Mouse (Mus musculus): ENCODE data around the gene Tfg. TPM values are rescaled to one million over a fixed set of nuclear protein-coding genes. Genes with fewer than 3 reads are reported as not detected.

Gene Tfg
- polyA plus RNA-seq, 1 experiment, result 44.3 TPM

DNA sequence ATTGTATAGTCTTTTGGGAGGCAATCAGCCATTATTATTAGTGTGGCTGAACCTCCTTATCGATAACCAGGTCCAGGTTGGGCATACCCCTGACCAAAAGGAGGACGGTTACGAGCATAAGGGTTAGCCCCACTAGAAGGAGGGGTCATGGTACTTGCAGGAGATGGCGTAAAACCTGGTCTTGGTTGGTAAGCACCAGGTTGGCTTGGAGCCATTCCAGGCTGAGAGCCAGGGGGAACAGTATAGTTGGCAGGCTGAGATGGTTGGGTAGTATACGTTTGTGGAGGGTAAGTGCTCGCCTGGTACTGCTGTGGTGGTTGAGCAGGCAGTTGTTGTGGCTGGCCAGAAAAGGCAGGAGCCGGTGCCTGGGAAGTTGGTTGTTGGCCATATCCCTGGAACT is 26.5 kb downstream of the Tfg start:
- Histone ChIP-seq H3K36me3 (ENCODE audit: control insufficient read depth, insufficient read depth) (peaks cover 60% of the 10 kb centered on the region), H3K79me3 (ENCODE audit: low read depth) (no peaks in the 10 kb centered on the region), H3K27me3 (ENCODE audit: control insufficient read depth, insufficient read depth, insufficient read length) (no peaks in the 10 kb centered on the region), H3K79me2 (ENCODE audit: control insufficient read depth, insufficient read depth) (no peaks in the 10 kb centered on the region), H3ac (ENCODE audit: control insufficient read depth, insufficient read length, low read depth) (no peak overlapping the region), H3K4me3 (ENCODE audit: insufficient read depth, poor library complexity, severe bottlenecking) (no peak overlapping the region)
- no peak for TF ChIP-seq MYOD1 (IDR thresholded peaks at IDR 0.05; ENCODE audit: control insufficient read depth, insufficient read length, low read depth)
- no peak for TF ChIP-seq MAX (IDR thresholded peaks at IDR 0.05)
- no peak for TF ChIP-seq CEBPB (IDR thresholded peaks at IDR 0.05; ENCODE audit: low read depth)
- TF ChIP-seq FOSL1 (IDR thresholded peaks at IDR 0.05; ENCODE audit: insufficient read depth, low read length, poor library complexity, severe bottlenecking), result no peak
- TF ChIP-seq CTCF (IDR thresholded peaks at IDR 0.05; ENCODE audit: control insufficient read depth, insufficient read depth, insufficient read length), result no peak
- TF ChIP-seq USF1 (IDR thresholded peaks at IDR 0.05; ENCODE audit: low read depth), result no peak
- TF ChIP-seq MYOG (IDR thresholded peaks at IDR 0.05; ENCODE audit: control insufficient read depth, extremely low read depth, insufficient read length), result no peak

DNA sequence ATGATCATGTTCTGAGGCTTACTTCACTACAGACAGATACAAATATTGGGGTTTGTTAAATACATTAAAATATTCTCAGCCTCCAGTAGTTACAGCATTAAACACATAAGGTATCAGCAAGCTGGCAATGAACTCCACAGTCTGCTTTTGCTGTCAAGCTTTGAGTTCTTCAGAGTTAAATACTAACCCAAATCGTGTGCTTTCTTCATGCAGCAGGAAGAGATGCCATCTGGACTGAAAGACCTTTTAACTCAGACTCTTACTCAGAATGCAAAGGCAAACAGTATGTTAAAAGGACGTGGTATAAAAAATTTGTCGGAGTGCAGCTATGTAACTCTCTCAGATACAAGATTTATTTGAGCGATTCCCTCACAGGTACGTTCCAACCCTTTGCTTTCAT is 30.5 kb downstream of the Tfg start:
- TF ChIP-seq CEBPB (IDR thresholded peaks at IDR 0.05; ENCODE audit: low read depth) (no peak), CTCF (IDR thresholded peaks at IDR 0.05; ENCODE audit: control insufficient read depth, insufficient read depth, insufficient read length) (no peak), MAX (IDR thresholded peaks at IDR 0.05) (no peak), MYOD1 (IDR thresholded peaks at IDR 0.05; ENCODE audit: control insufficient read depth, insufficient read length, low read depth) (no peak), MYOG (IDR thresholded peaks at IDR 0.05; ENCODE audit: control insufficient read depth, extremely low read depth, insufficient read length) (no peak), FOSL1 (IDR thresholded peaks at IDR 0.05; ENCODE audit: insufficient read depth, low read length, poor library complexity, severe bottlenecking) (no peak), USF1 (IDR thresholded peaks at IDR 0.05; ENCODE audit: low read depth) (no peak)
- Histone ChIP-seq H3K36me3 (ENCODE audit: control insufficient read depth, insufficient read depth) (peaks cover 44% of the 10 kb centered on the region), H3ac (ENCODE audit: control insufficient read depth, insufficient read length, low read depth) (no peak overlapping the region), H3K79me2 (ENCODE audit: control insufficient read depth, insufficient read depth) (no peaks in the 10 kb centered on the region), H3K4me3 (ENCODE audit: insufficient read depth, poor library complexity, severe bottlenecking) (no peak overlapping the region), H3K27me3 (ENCODE audit: control insufficient read depth, insufficient read depth, insufficient read length) (no peaks in the 10 kb centered on the region), H3K79me3 (ENCODE audit: low read depth) (no peaks in the 10 kb centered on the region)

GRCm38 (mm10) chr16:56681010-56681645 is 36.1 kb downstream of the Tfg start:
- no peak overlapping the region for H3ac ChIP-seq (ENCODE audit: control insufficient read depth, insufficient read length, low read depth)
- H3K4me3 ChIP-seq (ENCODE audit: insufficient read depth, poor library complexity, severe bottlenecking), result no peak overlapping the region
- peaks cover 9% of the 10 kb centered on the region for H3K36me3 ChIP-seq (ENCODE audit: control insufficient read depth, insufficient read depth)
- no peaks in the 10 kb centered on the region for H3K79me3 ChIP-seq (ENCODE audit: low read depth)
- H3K79me2 ChIP-seq (ENCODE audit: control insufficient read depth, insufficient read depth), result no peaks in the 10 kb centered on the region
- no peaks in the 10 kb centered on the region for H3K27me3 ChIP-seq (ENCODE audit: control insufficient read depth, insufficient read depth, insufficient read length)
- no peak for TF ChIP-seq MYOD1 (IDR thresholded peaks at IDR 0.05; ENCODE audit: control insufficient read depth, insufficient read length, low read depth)
- no peak for TF ChIP-seq MYOG (IDR thresholded peaks at IDR 0.05; ENCODE audit: control insufficient read depth, extremely low read depth, insufficient read length)
- no peak for TF ChIP-seq USF1 (IDR thresholded peaks at IDR 0.05; ENCODE audit: low read depth)

DNA sequence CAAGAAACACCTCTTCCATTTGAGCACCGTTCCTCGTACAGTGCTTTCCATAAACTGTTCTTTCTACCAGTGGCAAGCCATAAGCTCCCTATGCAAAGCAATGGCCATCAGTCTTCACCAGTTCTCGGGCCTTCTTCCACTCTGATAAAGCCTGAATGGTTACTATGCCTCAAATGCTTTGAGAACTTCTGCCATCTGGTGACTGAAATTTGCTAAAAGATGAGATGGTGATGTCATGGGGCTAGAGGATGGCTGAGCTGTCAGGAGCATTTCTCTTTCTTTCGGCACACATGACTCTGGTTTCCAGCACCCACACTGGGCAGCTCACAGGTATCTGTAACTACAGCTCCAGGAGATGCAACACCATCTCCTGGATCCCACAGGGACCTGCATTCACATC is 40.1 kb downstream of the Tfg start:
- Histone ChIP-seq H3K4me3 (ENCODE audit: insufficient read depth, poor library complexity, severe bottlenecking) (no peak overlapping the region), H3K79me3 (ENCODE audit: low read depth) (no peaks in the 10 kb centered on the region), H3K79me2 (ENCODE audit: control insufficient read depth, insufficient read depth) (no peaks in the 10 kb centered on the region), H3ac (ENCODE audit: control insufficient read depth, insufficient read length, low read depth) (no peak overlapping the region), H3K27me3 (ENCODE audit: control insufficient read depth, insufficient read depth, insufficient read length) (no peaks in the 10 kb centered on the region), H3K36me3 (ENCODE audit: control insufficient read depth, insufficient read depth) (no peaks in the 10 kb centered on the region)
- TF ChIP-seq MYOG (IDR thresholded peaks at IDR 0.05; ENCODE audit: control insufficient read depth, extremely low read depth, insufficient read length) (no peak), MYOD1 (IDR thresholded peaks at IDR 0.05; ENCODE audit: control insufficient read depth, insufficient read length, low read depth) (no peak), MAX (IDR thresholded peaks at IDR 0.05) (no peak), CEBPB (IDR thresholded peaks at IDR 0.05; ENCODE audit: low read depth) (no peak), FOSL1 (IDR thresholded peaks at IDR 0.05; ENCODE audit: insufficient read depth, low read length, poor library complexity, severe bottlenecking) (no peak), CTCF (IDR thresholded peaks at IDR 0.05; ENCODE audit: control insufficient read depth, insufficient read depth, insufficient read length) (no peak), USF1 (IDR thresholded peaks at IDR 0.05; ENCODE audit: low read depth) (no peak)

GRCm38 (mm10) chr16:56673420-56673819 is 43.8 kb downstream of the Tfg start:
- TF ChIP-seq USF1 (IDR thresholded peaks at IDR 0.05; ENCODE audit: low read depth), result no peak
- no peak for TF ChIP-seq MYOD1 (IDR thresholded peaks at IDR 0.05; ENCODE audit: control insufficient read depth, insufficient read length, low read depth)
- TF ChIP-seq MAX (IDR thresholded peaks at IDR 0.05), result no peak
- no peak for TF ChIP-seq MYOG (IDR thresholded peaks at IDR 0.05; ENCODE audit: control insufficient read depth, extremely low read depth, insufficient read length)
- no peak for TF ChIP-seq FOSL1 (IDR thresholded peaks at IDR 0.05; ENCODE audit: insufficient read depth, low read length, poor library complexity, severe bottlenecking)
- TF ChIP-seq CEBPB (IDR thresholded peaks at IDR 0.05; ENCODE audit: low read depth), result no peak
- TF ChIP-seq CTCF (IDR thresholded peaks at IDR 0.05; ENCODE audit: control insufficient read depth, insufficient read depth, insufficient read length), result no peak
- no peaks in the 10 kb centered on the region for H3K79me2 ChIP-seq (ENCODE audit: control insufficient read depth, insufficient read depth)
- H3K79me3 ChIP-seq (ENCODE audit: low read depth), result no peaks in the 10 kb centered on the region
- H3ac ChIP-seq (ENCODE audit: control insufficient read depth, insufficient read length, low read depth), result no peak overlapping the region
- no peaks in the 10 kb centered on the region for H3K27me3 ChIP-seq (ENCODE audit: control insufficient read depth, insufficient read depth, insufficient read length)
- H3K4me3 ChIP-seq (ENCODE audit: insufficient read depth, poor library complexity, severe bottlenecking), result no peak overlapping the region
- no peaks in the 10 kb centered on the region for H3K36me3 ChIP-seq (ENCODE audit: control insufficient read depth, insufficient read depth)

DNA sequence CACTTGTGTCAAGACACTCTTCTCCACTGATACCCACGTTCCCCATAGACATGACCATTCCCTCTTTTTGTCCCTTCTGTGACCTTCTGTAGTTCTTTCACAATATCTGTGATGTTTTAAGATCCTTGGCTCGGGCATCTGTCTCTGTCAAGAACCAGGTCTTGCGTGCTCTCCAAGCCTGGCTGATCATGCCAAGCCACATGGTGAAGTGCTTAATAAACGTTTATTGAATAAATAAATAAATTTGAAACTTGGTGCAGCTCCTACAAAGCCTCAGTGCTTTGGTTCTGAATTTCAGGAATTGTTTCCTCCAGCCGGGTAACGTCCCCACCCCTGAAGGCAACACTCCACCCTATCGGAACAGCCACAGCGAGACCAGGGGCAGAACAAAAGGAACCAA is 46.3 kb downstream of the Tfg start:
- H3K27me3 ChIP-seq (ENCODE audit: control insufficient read depth, insufficient read depth, insufficient read length), result no peaks in the 10 kb centered on the region
- no peaks in the 10 kb centered on the region for H3K79me3 ChIP-seq (ENCODE audit: low read depth)
- H3K79me2 ChIP-seq (ENCODE audit: control insufficient read depth, insufficient read depth), result no peaks in the 10 kb centered on the region
- H3K4me3 ChIP-seq (ENCODE audit: insufficient read depth, poor library complexity, severe bottlenecking), result no peak overlapping the region
- no peak for TF ChIP-seq MYOG (IDR thresholded peaks at IDR 0.05; ENCODE audit: control insufficient read depth, extremely low read depth, insufficient read length)
- TF ChIP-seq MAX (IDR thresholded peaks at IDR 0.05), result no peak
- no peak for TF ChIP-seq MYOD1 (IDR thresholded peaks at IDR 0.05; ENCODE audit: control insufficient read depth, insufficient read length, low read depth)
- no peak for TF ChIP-seq USF1 (IDR thresholded peaks at IDR 0.05; ENCODE audit: low read depth)
- TF ChIP-seq CTCF (IDR thresholded peaks at IDR 0.05; ENCODE audit: control insufficient read depth, insufficient read depth, insufficient read length), result no peak
- TF ChIP-seq FOSL1 (IDR thresholded peaks at IDR 0.05; ENCODE audit: insufficient read depth, low read length, poor library complexity, severe bottlenecking), result no peak
- no peak for TF ChIP-seq CEBPB (IDR thresholded peaks at IDR 0.05; ENCODE audit: low read depth)
- no peak overlapping the region for H3ac ChIP-seq (ENCODE audit: control insufficient read depth, insufficient read length, low read depth)
- no peaks in the 10 kb centered on the region for H3K36me3 ChIP-seq (ENCODE audit: control insufficient read depth, insufficient read depth)

Data from C2C12 (cell line).